Mouse (Mus musculus): ENCODE data around the gene Rgs12.

The Rgs12 gene

DNA sequence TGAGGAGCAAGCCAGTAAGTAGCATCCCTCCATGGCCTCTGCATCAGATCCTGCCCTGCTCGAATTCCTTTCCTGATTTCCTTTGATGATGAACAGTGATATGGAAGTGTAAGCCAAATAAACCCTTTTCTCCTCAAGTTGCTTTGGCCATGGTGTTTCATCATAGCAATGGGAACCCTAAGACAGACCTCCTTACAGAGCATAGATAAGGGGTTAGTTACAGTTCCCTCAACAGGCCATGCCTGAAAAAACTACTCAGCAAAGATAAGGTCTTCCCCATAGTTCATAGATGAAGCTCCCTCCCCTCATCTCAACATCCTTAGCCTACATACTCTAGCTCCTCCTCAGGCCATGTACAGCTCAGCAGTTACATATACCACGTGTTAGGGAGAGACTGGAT lies 35.7 kb downstream of the Rgs12 start:
- no peak for DNase-seq

DNA sequence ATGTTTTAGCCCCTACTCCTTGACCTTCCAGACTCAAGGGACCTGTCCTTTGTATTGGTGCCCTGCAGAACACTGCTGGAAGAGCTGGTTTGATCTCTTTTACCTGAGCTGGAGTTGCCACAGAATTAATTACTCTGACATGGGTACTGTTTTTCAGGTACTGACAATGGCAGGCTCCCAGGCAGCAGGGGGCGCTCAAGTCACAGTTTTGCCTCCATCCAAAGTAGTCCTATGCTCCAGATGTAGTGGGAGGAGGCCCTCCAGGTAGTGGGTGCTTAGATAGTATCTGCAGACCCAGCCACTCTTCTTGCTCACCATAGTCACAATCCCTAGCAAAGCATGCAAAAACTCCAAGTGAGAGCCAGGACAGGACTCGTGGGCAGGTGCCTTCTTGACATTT lies 36.6 kb downstream of the Rgs12 start:
- peak; percentile 84 for DNase-seq

DNA sequence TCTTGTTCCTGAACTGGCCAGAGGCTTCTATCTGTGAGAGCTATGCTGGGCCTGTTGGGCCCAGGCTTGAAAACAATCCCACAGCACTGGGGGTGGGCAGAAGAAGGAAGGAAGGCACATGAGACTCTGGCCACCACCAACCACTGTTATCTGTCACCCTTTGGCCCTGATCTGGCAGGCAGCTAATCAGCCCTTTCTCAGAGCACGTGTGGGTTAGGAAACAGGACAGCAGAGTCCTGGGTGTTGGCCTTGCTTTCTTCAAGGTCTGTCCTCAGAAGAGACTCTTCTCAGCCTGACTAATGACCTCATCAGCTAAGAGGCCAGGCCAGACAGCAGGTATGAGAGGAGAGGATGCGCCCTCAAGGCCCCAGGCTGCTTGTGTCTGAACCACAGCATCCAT lies 38.2 kb downstream of the Rgs12 start:
- no peak for DNase-seq

GRCm38 (mm10) chr5:34988690-34989089 lies 39.4 kb downstream of the Rgs12 start:
- DNase-seq, result no peak

GRCm38 (mm10) chr5:34989321-34989772 lies 40.1 kb downstream of the Rgs12 start:
- no peak for DNase-seq

- DNase-seq, result no peak
Observed at GRCm38 (mm10) chr5:34998754-34999153, 49.5 kb downstream of the Rgs12 start.

- DNase-seq, result no peak
Observed at GRCm38 (mm10) chr5:34999281-34999680, 50.0 kb downstream of the Rgs12 start.

GRCm38 (mm10) chr5:35000323-35000722 lies 51.1 kb downstream of the Rgs12 start:
- no peak for DNase-seq

- DNase-seq, result no peak
Observed at GRCm38 (mm10) chr5:35001144-35001543, 51.9 kb downstream of the Rgs12 start.

DNA sequence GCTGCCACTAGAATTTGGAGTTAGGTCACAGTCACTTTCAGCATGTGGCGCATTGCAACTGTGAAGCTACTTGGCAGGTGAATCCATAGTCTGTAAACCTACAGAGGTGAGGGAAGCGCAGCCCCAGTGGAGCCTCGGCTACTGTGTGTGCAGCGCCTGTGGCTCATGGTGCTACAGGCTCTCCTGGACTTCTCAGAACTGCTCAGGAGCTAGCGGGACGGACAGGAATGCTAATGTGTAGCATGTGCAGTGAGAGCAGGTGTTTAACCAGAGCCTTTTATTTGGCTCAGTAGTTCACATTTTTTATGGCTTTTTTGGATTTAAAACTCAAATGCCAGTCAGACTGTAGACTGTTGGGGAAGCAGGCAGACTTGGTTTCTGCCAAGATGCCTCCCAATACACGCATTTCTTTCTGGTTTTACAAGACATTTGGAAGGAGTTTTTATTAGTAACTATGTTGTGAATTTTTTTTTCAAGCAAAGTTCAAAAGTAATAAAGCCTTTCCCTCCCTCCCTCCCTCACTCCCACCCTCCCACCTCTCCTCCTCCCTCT lies 54.4 kb downstream of the Rgs12 start:
- no peak for DNase-seq

GRCm38 (mm10) chr5:35004769-35005168 lies 55.5 kb downstream of the Rgs12 start:
- no peak for DNase-seq

DNA sequence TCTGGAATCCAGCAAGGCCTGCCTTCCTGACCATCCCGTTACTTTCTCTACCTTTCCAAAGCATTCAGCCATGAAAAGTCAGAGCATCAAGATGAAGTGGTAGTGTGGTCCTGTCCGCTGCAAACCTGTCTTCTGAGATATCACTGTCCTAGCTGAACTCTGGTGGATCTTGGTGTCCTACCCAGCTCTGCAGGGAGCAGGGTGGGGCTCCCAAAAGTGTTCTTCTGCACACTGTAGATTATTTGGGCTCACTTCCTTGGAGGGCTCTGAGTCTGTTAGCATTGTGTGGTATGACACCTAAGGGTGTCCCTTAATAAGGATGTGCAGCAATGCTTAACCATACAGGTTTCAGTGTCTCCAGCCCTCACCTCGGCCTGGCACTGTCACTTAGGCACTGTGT lies 56.4 kb downstream of the Rgs12 start:
- no peak for DNase-seq

GRCm38 (mm10) chr5:35006599-35006998 lies 57.4 kb downstream of the Rgs12 start:
- no peak for DNase-seq

- no peak for DNase-seq
Observed at GRCm38 (mm10) chr5:35009163-35009562, 59.9 kb downstream of the Rgs12 start.

DNA sequence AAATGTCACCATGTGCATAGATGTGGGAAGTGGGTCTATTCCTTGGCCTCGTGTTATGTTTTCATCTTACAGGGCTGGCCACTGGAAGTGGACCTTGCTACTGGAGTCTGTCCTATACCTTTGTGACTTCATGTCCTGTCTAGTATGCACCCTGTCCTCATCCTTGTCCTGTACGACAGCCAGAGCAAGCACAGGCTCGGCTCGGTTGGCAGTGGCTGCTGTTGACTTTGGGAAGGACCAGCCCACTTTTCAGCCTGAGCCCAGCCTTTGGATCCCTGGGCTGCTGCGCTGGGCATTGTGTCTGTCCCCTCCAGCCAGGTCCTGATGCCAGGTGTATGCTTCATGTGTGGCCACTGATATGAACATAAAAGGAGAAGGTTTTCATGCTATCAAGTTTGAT lies 61.4 kb downstream of the Rgs12 start:
- DNase-seq, result no peak

DNA sequence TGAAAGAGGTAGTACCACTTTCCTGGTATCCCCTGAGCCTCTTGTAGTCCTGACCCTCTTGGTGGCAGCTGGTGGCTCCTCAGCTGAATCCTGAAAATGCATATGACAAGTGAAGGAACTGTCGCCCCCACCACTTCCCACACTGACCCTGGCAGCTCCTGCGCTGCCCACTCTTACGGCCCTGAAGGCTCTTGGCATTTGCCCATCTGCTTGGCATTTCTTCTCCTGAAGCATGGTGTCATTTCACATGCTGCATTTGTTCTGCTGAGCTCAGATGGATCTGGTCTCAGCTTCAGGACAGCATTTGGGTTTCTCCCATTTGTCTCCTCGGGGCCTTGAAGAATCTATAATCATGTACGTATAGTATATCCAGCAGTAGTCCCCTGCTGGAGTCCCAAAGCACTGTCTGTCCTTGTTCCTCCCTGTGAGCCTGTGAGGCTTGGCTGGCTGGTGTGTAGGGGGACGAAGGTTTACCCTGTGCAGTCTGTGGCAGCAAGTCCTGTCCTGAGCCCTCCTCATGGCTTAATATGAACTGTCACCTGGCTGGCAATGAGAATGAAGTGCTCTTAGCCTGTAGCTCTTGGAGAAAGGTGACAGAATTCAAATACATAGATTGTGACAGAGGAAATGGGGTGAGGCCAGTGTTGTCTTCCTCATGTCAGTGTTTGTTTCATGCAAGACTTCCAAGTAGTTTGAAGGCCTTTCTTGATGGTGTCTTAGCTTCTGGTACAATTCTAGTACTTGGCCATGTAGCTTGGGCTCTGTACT lies 62.1 kb downstream of the Rgs12 start:
- no peak for DNase-seq

DNA sequence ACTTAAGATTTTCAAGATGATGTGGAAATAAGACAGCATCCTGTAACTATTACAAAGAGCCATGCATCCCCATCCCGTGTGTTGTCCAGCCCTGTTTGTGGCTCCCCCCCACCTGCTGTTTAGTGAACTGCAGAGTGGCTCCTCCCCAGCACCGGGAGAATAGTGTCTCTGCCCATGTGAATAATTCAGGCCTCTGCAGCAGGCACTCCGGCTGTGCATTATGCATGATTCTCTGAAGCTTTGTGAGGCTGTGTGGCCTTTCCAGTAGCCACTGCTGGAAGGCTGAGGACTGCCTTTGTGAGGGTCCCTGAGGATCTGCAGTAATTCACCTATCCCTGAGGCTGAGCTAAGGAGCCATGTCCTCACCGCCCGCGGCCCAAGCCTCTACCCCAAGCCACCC lies 64.8 kb downstream of the Rgs12 start:
- no peak for DNase-seq

DNA sequence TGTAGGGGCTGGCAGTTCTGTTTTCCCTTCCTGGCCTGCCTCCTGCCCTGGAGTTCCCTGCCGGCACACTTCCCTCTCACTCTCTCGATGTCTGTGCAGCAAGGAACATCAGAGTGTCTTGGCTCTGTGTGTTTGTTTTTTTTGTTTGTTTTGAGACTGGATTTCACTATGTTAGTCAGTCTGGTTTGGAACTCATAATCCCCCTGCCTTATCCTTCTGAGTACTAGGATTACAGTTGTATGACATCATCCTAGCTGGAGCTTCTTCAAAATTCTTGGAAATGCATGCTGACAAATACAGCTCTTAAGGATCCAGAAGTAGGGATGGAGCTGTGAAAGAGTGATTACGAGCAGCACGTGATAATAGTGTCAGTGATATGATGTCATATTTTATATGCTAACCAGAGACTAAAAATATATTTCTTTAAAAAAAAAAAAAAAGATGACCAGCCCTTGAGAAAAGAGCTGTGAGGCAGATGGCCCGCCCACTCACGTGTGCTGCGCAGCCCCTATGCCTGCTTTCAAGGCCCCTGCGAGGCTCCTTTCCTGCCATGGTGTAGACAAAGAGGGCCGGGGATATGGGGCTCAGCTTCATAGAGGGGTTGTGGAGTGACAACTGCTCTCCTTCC lies 70.5 kb downstream of the Rgs12 start:
- DNase-seq, result peak; percentile 42

GRCm38 (mm10) chr5:35020410-35021241 lies 71.4 kb downstream of the Rgs12 start:
- DNase-seq, result no peak

- DNase-seq, result peak; percentile 44
Observed at GRCm38 (mm10) chr5:35024975-35025374, 75.7 kb downstream of the Rgs12 start.

- no peak for DNase-seq
Observed at GRCm38 (mm10) chr5:35029303-35029702, 80.1 kb downstream of the Rgs12 start.

DNA sequence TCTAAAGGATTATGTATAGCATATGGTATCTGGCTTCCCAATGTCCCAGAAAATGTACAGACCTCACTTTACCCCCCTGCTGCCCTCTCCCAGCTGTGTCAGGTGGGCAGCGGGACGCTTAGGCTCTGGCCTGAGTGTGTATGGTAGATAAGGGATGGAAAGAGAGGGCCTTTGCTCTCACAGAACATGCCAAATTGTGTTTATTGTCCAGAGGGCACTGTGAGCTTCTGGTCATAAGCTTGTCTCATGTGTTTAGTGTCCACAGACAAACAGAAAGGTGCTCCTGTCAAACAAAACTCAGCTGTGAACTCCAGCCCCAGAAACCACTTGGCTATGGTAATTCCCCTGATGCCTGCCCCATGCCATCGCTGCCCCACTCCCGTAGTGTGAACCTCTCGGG lies 80.5 kb downstream of the Rgs12 start:
- no peak for DNase-seq

DNA sequence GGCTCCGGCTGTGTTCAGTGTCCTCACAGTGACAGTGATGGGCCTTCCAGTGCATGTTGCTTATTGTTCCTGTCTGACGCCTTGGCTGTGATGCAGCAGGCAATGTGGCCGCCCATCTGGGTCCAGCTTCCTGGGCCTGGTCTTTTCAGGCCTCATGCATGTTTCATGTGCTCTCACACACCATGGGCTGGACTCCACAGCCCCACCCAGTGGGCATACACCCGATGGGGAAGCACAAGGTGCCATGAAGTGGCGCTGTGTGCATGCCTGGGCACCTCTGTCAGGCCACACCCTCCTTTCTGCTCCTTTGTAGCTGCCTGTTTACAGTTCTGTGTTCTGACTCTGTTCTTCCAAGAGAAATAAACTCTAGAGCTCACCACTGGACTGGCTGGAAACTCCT lies 83.8 kb downstream of the Rgs12 start:
- DNase-seq, result no peak
